ENCODE assay signal across 19 mouse cellular contexts in genomic region chr3:127265182-127265581, GRCm38 (mm10).
"Had no signal": no experiment of that assay in that cellular context is flagged by ENCODE, and none has a peak within 500 bp of the region (broad histone marks: within the 10 kb centered on the region; RNA-seq: fewer than 3 reads in every experiment).

No protein-coding gene starts in this region.

- H3K9ac ChIP-seq: intestine, embryonic 15.5 days; kidney, embryonic 15.5 days; limb, embryonic 12.5 days; limb, embryonic 15.5 days; liver, embryonic 14.5 days; liver, postnatal 0 days; lung, embryonic 14.5 days; neural tube, embryonic 13.5 days had no signal

- H3K9me3 ChIP-seq: intestine, embryonic 15.5 days; kidney, embryonic 15.5 days; limb, embryonic 12.5 days; limb, embryonic 15.5 days; neural tube, embryonic 13.5 days had no signal

- H3K4me2 ChIP-seq: intestine, embryonic 15.5 days; kidney, embryonic 15.5 days; limb, embryonic 12.5 days; limb, embryonic 15.5 days; liver, embryonic 11.5 days; lung, embryonic 14.5 days; neural tube, embryonic 13.5 days had no signal

- H3K36me3 ChIP-seq: intestine, embryonic 15.5 days; kidney, embryonic 15.5 days; limb, embryonic 12.5 days; limb, embryonic 15.5 days; neural tube, embryonic 13.5 days had no signal

- H3K27me3 ChIP-seq: intestine, embryonic 15.5 days; kidney, embryonic 15.5 days; limb, embryonic 12.5 days; limb, embryonic 15.5 days; neural tube, embryonic 13.5 days had no signal

- DNase-seq: kidney, adult 11 months; kidney, adult 8-10 months; kidney, postnatal 10 days; kidney, postnatal 36 days; left cerebral cortex, postnatal 4 days; liver, postnatal 0 days; lung, embryonic 14.5 days; right cerebral cortex, postnatal 14 days; right cerebral cortex, postnatal 4 days; thymus, postnatal 25 days had no signal

- H3K4me1 ChIP-seq: intestine, embryonic 15.5 days; limb, embryonic 12.5 days; limb, embryonic 15.5 days had no signal

- H3K27ac ChIP-seq: intestine, embryonic 15.5 days; kidney, embryonic 15.5 days; limb, embryonic 12.5 days; limb, embryonic 15.5 days; liver, embryonic 14.5 days; macrophage; neural tube, embryonic 13.5 days; stomach, postnatal 0 days had no signal

- H3K4me3 ChIP-seq: intestine, embryonic 15.5 days; kidney, embryonic 15.5 days; limb, embryonic 12.5 days; limb, embryonic 15.5 days; neural tube, embryonic 13.5 days had no signal

- ATAC-seq: intestine, embryonic 15.5 days; liver, postnatal 0 days had no signal
